Mouse (Mus musculus): Measurements from ENCODE around the gene Fam57b. TPM values are rescaled to one million over a fixed set of nuclear protein-coding genes. Genes with fewer than 3 reads are reported as not detected.

Fam57b gene
- polyA plus RNA-seq, 1 experiment, result not detected

GRCm38 (mm10) chr7:126793456-126794270 is 3.8 kb upstream of the Fam57b start:
- Histone ChIP-seq H3K4me1 (ENCODE audit: control insufficient read depth) (peaks cover 80% of the 10 kb centered on the region), H3K4me3 (replicated peaks) (no peak overlapping the region), H3K9me3 (ENCODE audit: control insufficient read depth, low read length) (no peaks in the 10 kb centered on the region), H3K27me3 (ENCODE audit: control insufficient read depth) (no peaks in the 10 kb centered on the region), H3K36me3 (ENCODE audit: control insufficient read depth) (peaks cover 56% of the 10 kb centered on the region)
- TF ChIP-seq TAL1 (IDR thresholded peaks at IDR 0.05; ENCODE audit: low read length) (no peak), GATA1 (IDR thresholded peaks at IDR 0.05; ENCODE audit: low read length) (no peak)

- no peaks in the 10 kb centered on the region for H3K27me3 ChIP-seq (ENCODE audit: control insufficient read depth)
- TF ChIP-seq TAL1 (IDR thresholded peaks at IDR 0.05; ENCODE audit: low read length) (no peak), GATA1 (IDR thresholded peaks at IDR 0.05; ENCODE audit: low read length) (no peak)
- no peaks in the 10 kb centered on the region for H3K9me3 ChIP-seq (ENCODE audit: control insufficient read depth, low read length)
- no peak overlapping the region for H3K4me3 ChIP-seq (replicated peaks)
- H3K36me3 ChIP-seq (ENCODE audit: control insufficient read depth), result peaks cover 50% of the 10 kb centered on the region
- peaks cover 82% of the 10 kb centered on the region for H3K4me1 ChIP-seq (ENCODE audit: control insufficient read depth)
Measured at GRCm38 (mm10) chr7:126794271-126794605, 3.2 kb upstream of the Fam57b start.

GRCm38 (mm10) chr7:126795387-126796317 is 1.8 kb upstream of the Fam57b start:
- no peaks in the 10 kb centered on the region for H3K27me3 ChIP-seq (ENCODE audit: control insufficient read depth)
- TF ChIP-seq GATA1 (IDR thresholded peaks at IDR 0.05; ENCODE audit: low read length), result no peak
- no peak for TF ChIP-seq TAL1 (IDR thresholded peaks at IDR 0.05; ENCODE audit: low read length)
- peaks cover 89% of the 10 kb centered on the region for H3K4me1 ChIP-seq (ENCODE audit: control insufficient read depth)
- H3K4me3 ChIP-seq (replicated peaks), result no peak overlapping the region
- H3K9me3 ChIP-seq (ENCODE audit: control insufficient read depth, low read length), result no peaks in the 10 kb centered on the region
- peaks cover 38% of the 10 kb centered on the region for H3K36me3 ChIP-seq (ENCODE audit: control insufficient read depth)

- H3K4me3 ChIP-seq (replicated peaks), result peak overlapping the region; percentile 90
- H3K27me3 ChIP-seq (ENCODE audit: control insufficient read depth), result no peaks in the 10 kb centered on the region
- TF ChIP-seq GATA1 (IDR thresholded peaks at IDR 0.05; ENCODE audit: low read length), result no peak
- no peak for TF ChIP-seq TAL1 (IDR thresholded peaks at IDR 0.05; ENCODE audit: low read length)
- H3K36me3 ChIP-seq (ENCODE audit: control insufficient read depth), result peaks cover 33% of the 10 kb centered on the region
- peaks cover 86% of the 10 kb centered on the region for H3K4me1 ChIP-seq (ENCODE audit: control insufficient read depth)
- no peaks in the 10 kb centered on the region for H3K9me3 ChIP-seq (ENCODE audit: control insufficient read depth, low read length)
Measured at GRCm38 (mm10) chr7:126796350-126796932, 1.0 kb upstream of the Fam57b start.

GRCm38 (mm10) chr7:126798127-126799049 is 920 bp downstream of the Fam57b start:
- no peaks in the 10 kb centered on the region for H3K27me3 ChIP-seq (ENCODE audit: control insufficient read depth)
- TF ChIP-seq TAL1 (IDR thresholded peaks at IDR 0.05; ENCODE audit: low read length) (no peak), GATA1 (IDR thresholded peaks at IDR 0.05; ENCODE audit: low read length) (no peak; the same call in 1 of the 2 replicates)
- peaks cover 40% of the 10 kb centered on the region for H3K36me3 ChIP-seq (ENCODE audit: control insufficient read depth)
- peaks cover 86% of the 10 kb centered on the region for H3K4me1 ChIP-seq (ENCODE audit: control insufficient read depth)
- no peaks in the 10 kb centered on the region for H3K9me3 ChIP-seq (ENCODE audit: control insufficient read depth, low read length)
- peak overlapping the region; percentile 90 for H3K4me3 ChIP-seq (replicated peaks)

- Histone ChIP-seq H3K36me3 (ENCODE audit: control insufficient read depth) (peaks cover 44% of the 10 kb centered on the region), H3K4me1 (ENCODE audit: control insufficient read depth) (peaks cover 82% of the 10 kb centered on the region), H3K9me3 (ENCODE audit: control insufficient read depth, low read length) (no peaks in the 10 kb centered on the region), H3K27me3 (ENCODE audit: control insufficient read depth) (no peaks in the 10 kb centered on the region), H3K4me3 (replicated peaks) (peak overlapping the region; percentile 90)
- TF ChIP-seq TAL1 (IDR thresholded peaks at IDR 0.05; ENCODE audit: low read length), result no peak
- peak; percentile 49; the same call in 1 of the 2 replicates for TF ChIP-seq GATA1 (IDR thresholded peaks at IDR 0.05; ENCODE audit: low read length)
Measured at GRCm38 (mm10) chr7:126799050-126799467, 1.6 kb downstream of the Fam57b start.

- peaks cover 76% of the 10 kb centered on the region for H3K4me1 ChIP-seq (ENCODE audit: control insufficient read depth)
- H3K9me3 ChIP-seq (ENCODE audit: control insufficient read depth, low read length), result no peaks in the 10 kb centered on the region
- peaks cover 43% of the 10 kb centered on the region for H3K36me3 ChIP-seq (ENCODE audit: control insufficient read depth)
- H3K27me3 ChIP-seq (ENCODE audit: control insufficient read depth), result no peaks in the 10 kb centered on the region
- H3K4me3 ChIP-seq (replicated peaks), result peak overlapping the region; percentile 90
- no peak for TF ChIP-seq TAL1 (IDR thresholded peaks at IDR 0.05; ENCODE audit: low read length)
- no peak for TF ChIP-seq GATA1 (IDR thresholded peaks at IDR 0.05; ENCODE audit: low read length)
Measured at GRCm38 (mm10) chr7:126799468-126800268, 2.2 kb downstream of the Fam57b start.

All from erythroblast, embryonic 14.5 days (primary cell).